Comparison of ENCODE assay signal across 26 mouse cellular contexts in genomic region chr1:23102881-23103280, GRCm38 (mm10). TPM values are rescaled to one million over a fixed set of nuclear protein-coding genes. Genes with fewer than 3 reads are reported as not detected.
"Had no signal": no experiment of that assay in that cellular context is flagged by ENCODE, and none has a peak within 500 bp of the region (broad histone marks: within the 10 kb centered on the region; RNA-seq: fewer than 3 reads in every experiment).

No protein-coding gene starts in this region.

- DNase-seq: gastrocnemius, adult 2 months; gastrocnemius, postnatal 10 days; gastrocnemius, postnatal 25 days; heart, adult 18-20 months; heart, postnatal 10 days; kidney, adult 11 months; kidney, adult 2 months; kidney, adult 9 months; kidney, postnatal 14 days; kidney, postnatal 36 days; layer of hippocampus, postnatal 36 days; left cerebral cortex, postnatal 4 days had no signal

- ATAC-seq: hindbrain, postnatal 0 days; intestine, embryonic 16.5 days; liver, embryonic 12.5 days had no signal

RNA-seq across cellular contexts. Expression of gene 4933415F23Rik, which starts 0.8 kb away (rescaled TPM):
- total RNA-seq: granulocyte monocyte progenitor cell, adult 5-6 weeks; heart, adult 18-20 months; heart, adult 8-10 months; heart, postnatal 10 days; heart, postnatal 25 days; hematopoietic stem cell, adult 5-6 weeks; hindbrain, postnatal 0 days; layer of hippocampus, adult 18-20 months; layer of hippocampus, postnatal 14 days; layer of hippocampus, postnatal 36 days; left cerebral cortex, adult 18-20 months; left cerebral cortex, adult 8-10 months; left cerebral cortex, postnatal 10 days; left cerebral cortex, postnatal 25 days; left cerebral cortex, postnatal 4 days; liver, adult 2 months had no signal
